Mouse (Mus musculus) kidney, adult 2 months (tissue): ENCODE results near the gene Bdkrb2.

ENCODE experiments used
- CTCF ChIP-seq: fragments of 200-500 bp; conservative IDR thresholded peaks from 2 replicates; pipeline ENCODE4 v1.5.1; 2011; ENCODE audit warnings: low read depth, mild to moderate bottlenecking, control low read depth, low read length, moderate library complexity, mixed read lengths; ENCODE audit not compliant: insufficient read depth, insufficient read length
- POLR2A ChIP-seq: fragments of 200-500 bp; IDR thresholded peaks from one replicate; pipeline ENCODE4 v1.6.1; 2011; ENCODE audit warnings: low read depth, low read length, control low read depth

DNA sequence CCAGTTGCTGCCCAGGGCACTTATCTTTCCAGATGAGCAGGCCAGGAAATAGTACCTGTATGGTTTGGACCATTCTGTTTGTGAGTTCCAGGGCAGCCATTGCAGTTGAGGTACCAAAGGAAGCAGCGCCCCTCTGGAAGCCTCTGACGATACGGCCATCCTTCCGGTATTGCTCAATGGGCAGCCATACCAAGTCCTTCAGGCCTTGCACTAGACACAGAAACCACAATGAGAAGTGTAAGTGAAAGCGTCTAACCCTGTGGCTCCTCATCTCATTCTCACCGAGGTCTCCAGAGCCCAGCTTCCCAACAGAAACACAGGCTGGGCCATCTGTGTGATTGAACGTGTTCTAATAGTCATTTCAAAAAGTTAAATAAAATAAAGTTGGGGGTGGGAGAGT is 59.0 kb downstream of the Bdkrb2 start:
- TF ChIP-seq POLR2A (no peak), CTCF (no peak)
